Mouse (Mus musculus) limb, embryonic 13.5 days (tissue): Measurements from ENCODE around the gene P4ha2. TPM values are rescaled to one million over a fixed set of nuclear protein-coding genes. Genes with fewer than 3 reads are reported as not detected.

Source experiments
- ATAC-seq: fragments of 200-750 bp; cut with Nextera tagmentation; 2 replicates; pipeline ENCODE4 v1.8.0; 2017; ENCODE audit warnings: low read depth, moderate number of reproducible peaks, moderate TSS enrichment; ENCODE audit not compliant: low FRiP score
- H3K27ac ChIP-seq: fragments of 300-500 bp; sonication (generic); 2 replicates; pipeline ENCODE4 v1.5.1; 2015; ENCODE audit warnings: inconsistent platforms, mild to moderate bottlenecking, moderate library complexity
- H3K27me3 ChIP-seq: fragments of 300-500 bp; sonication (generic); 2 replicates; pipeline ENCODE4 v1.6.1; 2015; ENCODE audit warnings: mild to moderate bottlenecking, inconsistent platforms
- H3K36me3 ChIP-seq: fragments of 300-500 bp; sonication (generic); 2 replicates; pipeline ENCODE4 v1.6.1; 2015; ENCODE audit warnings: inconsistent platforms, mild to moderate bottlenecking, moderate library complexity
- H3K4me1 ChIP-seq: fragments of 300-500 bp; sonication (generic); 2 replicates; pipeline ENCODE4 v1.6.1; 2015; ENCODE audit warnings: inconsistent platforms
- H3K4me2 ChIP-seq: fragments of 300-500 bp; sonication (generic); replicated peaks from 2 replicates; pipeline ENCODE4 v1.6.1; 2015; ENCODE audit warnings: inconsistent platforms, mild to moderate bottlenecking, moderate library complexity
- H3K4me3 ChIP-seq: fragments of 300-500 bp; sonication (generic); 2 replicates; pipeline ENCODE4 v1.5.1; 2015; ENCODE audit warnings: moderate library complexity, mild to moderate bottlenecking, inconsistent platforms
- H3K9ac ChIP-seq: fragments of 300-500 bp; sonication (generic); 2 replicates; pipeline ENCODE4 v1.6.1; 2015; ENCODE audit warnings: mild to moderate bottlenecking, inconsistent platforms
- H3K9me3 ChIP-seq: fragments of 300-500 bp; sonication (generic); 2 replicates; pipeline ENCODE4 v1.6.1; 2016; ENCODE audit warnings: inconsistent platforms
- WGBS: fragments of 180-500 bp; shearing (Covaris S2); methylation state at CpG from one replicate; pipeline ENCODE4 v1.1.7; 2015; 5-methylcytosine and 5-hydroxymethylcytosine counted together
- polyA plus RNA-seq: library from polyadenylated mRNA; unstranded; fragments of >200 nt; fragmentation: Nextera tagmentation; extraction: Ambion mirVana; gene quantifications from 2 replicates; pipeline ENCODE4 v1.2.1, GENCODE M21; 2015

P4ha2 gene
- polyA plus RNA-seq, 1 experiment from 2014 or later: 84.9 TPM

- Histone ChIP-seq H3K4me3 (no peak overlapping the region), H3K27ac (no peak overlapping the region), H3K27me3 (no peaks in the 10 kb centered on the region), H3K4me2 (no peak overlapping the region), H3K36me3 (no peaks in the 10 kb centered on the region), H3K4me1 (no peaks in the 10 kb centered on the region), H3K9me3 (0 out of 2 replicates have a peak, but pooled peaks cover 4% of the 10 kb centered on the region), H3K9ac (no peak overlapping the region)
- no peak for ATAC-seq
- 87% methylated on average over 3 of the region's 3 CpGs for WGBS
Observed at GRCm38 (mm10) chr11:54149791-54150465, 50.0 kb downstream of the P4ha2 start.

- WGBS: 57% methylated on average over 7 of the region's 7 CpGs
- no peak for ATAC-seq
- no peaks in the 10 kb centered on the region for H3K27me3 ChIP-seq
- H3K9ac ChIP-seq: no peak overlapping the region
- 0 out of 2 replicates have a peak, but pooled peaks cover 4% of the 10 kb centered on the region for H3K9me3 ChIP-seq
- no peaks in the 10 kb centered on the region for H3K36me3 ChIP-seq
- no peak overlapping the region for H3K4me2 ChIP-seq
- no peak overlapping the region for H3K27ac ChIP-seq
- H3K4me1 ChIP-seq: no peaks in the 10 kb centered on the region
- no peak overlapping the region for H3K4me3 ChIP-seq
Observed at GRCm38 (mm10) chr11:54151141-54151540, 51.2 kb downstream of the P4ha2 start.

- Histone ChIP-seq H3K27me3 (no peaks in the 10 kb centered on the region), H3K4me1 (no peaks in the 10 kb centered on the region), H3K4me3 (no peak overlapping the region), H3K4me2 (no peak overlapping the region), H3K36me3 (no peaks in the 10 kb centered on the region), H3K9me3 (0 out of 2 replicates have a peak, but pooled peaks cover 4% of the 10 kb centered on the region), H3K9ac (no peak overlapping the region), H3K27ac (no peak overlapping the region)
- WGBS: 39% methylated on average over 3 of the region's 3 CpGs
- ATAC-seq: no peak
Observed at GRCm38 (mm10) chr11:54152957-54153356, 53.1 kb downstream of the P4ha2 start.

- WGBS: 88% methylated on average over 6 of the region's 6 CpGs
- no peak for ATAC-seq
Observed at GRCm38 (mm10) chr11:54155864-54156263, 56.0 kb downstream of the P4ha2 start.

GRCm38 (mm10) chr11:54156504-54156903, 56.6 kb downstream of the P4ha2 start:
- no peak overlapping the region for H3K9ac ChIP-seq
- H3K9me3 ChIP-seq: no peaks in the 10 kb centered on the region
- H3K36me3 ChIP-seq: no peaks in the 10 kb centered on the region
- H3K27ac ChIP-seq: no peak overlapping the region
- H3K4me1 ChIP-seq: no peaks in the 10 kb centered on the region
- H3K4me3 ChIP-seq: no peak overlapping the region
- no peaks in the 10 kb centered on the region for H3K27me3 ChIP-seq
- no peak overlapping the region for H3K4me2 ChIP-seq
- ATAC-seq: no peak

More at GRCm38 (mm10) chr11:54155864-54156263, 56.0 kb downstream of the P4ha2 start:
- no peak overlapping the region for H3K4me3 ChIP-seq
- no peaks in the 10 kb centered on the region for H3K27me3 ChIP-seq
- H3K9ac ChIP-seq: no peak overlapping the region
- no peak overlapping the region for H3K4me2 ChIP-seq
- no peak overlapping the region for H3K27ac ChIP-seq
- H3K4me1 ChIP-seq: no peaks in the 10 kb centered on the region
- H3K36me3 ChIP-seq: no peaks in the 10 kb centered on the region
- H3K9me3 ChIP-seq: no peaks in the 10 kb centered on the region

GRCm38 (mm10) chr11:54157586-54157985, 57.7 kb downstream of the P4ha2 start:
- Histone ChIP-seq H3K36me3 (no peaks in the 10 kb centered on the region), H3K9ac (no peak overlapping the region)
- 91% methylated on average over 8 of the region's 8 CpGs for WGBS

GRCm38 (mm10) chr11:54160435-54160834, 60.5 kb downstream of the P4ha2 start:
- no peak for ATAC-seq
- Histone ChIP-seq H3K4me1 (no peaks in the 10 kb centered on the region), H3K27me3 (no peaks in the 10 kb centered on the region), H3K27ac (no peak overlapping the region), H3K4me2 (no peak overlapping the region), H3K9me3 (no peaks in the 10 kb centered on the region), H3K9ac (no peak overlapping the region), H3K36me3 (no peaks in the 10 kb centered on the region), H3K4me3 (no peak overlapping the region)
- 79% methylated on average over 5 of the region's 5 CpGs for WGBS

More at GRCm38 (mm10) chr11:54157586-54157985, 57.7 kb downstream of the P4ha2 start:
- ATAC-seq: no peak
- Histone ChIP-seq H3K27me3 (no peaks in the 10 kb centered on the region), H3K4me3 (no peak overlapping the region), H3K4me2 (no peak overlapping the region), H3K4me1 (no peaks in the 10 kb centered on the region), H3K9me3 (no peaks in the 10 kb centered on the region), H3K27ac (no peak overlapping the region)

GRCm38 (mm10) chr11:54160920-54161319, 61.0 kb downstream of the P4ha2 start:
- ATAC-seq: no peak
- Histone ChIP-seq H3K4me1 (no peaks in the 10 kb centered on the region), H3K36me3 (no peaks in the 10 kb centered on the region), H3K9ac (no peak overlapping the region), H3K27ac (no peak overlapping the region), H3K9me3 (no peaks in the 10 kb centered on the region), H3K4me2 (no peak overlapping the region), H3K27me3 (no peaks in the 10 kb centered on the region), H3K4me3 (no peak overlapping the region)
- WGBS: 67% methylated on average over 2 of the region's 2 CpGs

GRCm38 (mm10) chr11:54161514-54161913, 61.6 kb downstream of the P4ha2 start:
- Histone ChIP-seq H3K4me3 (no peak overlapping the region), H3K36me3 (no peaks in the 10 kb centered on the region), H3K9me3 (no peaks in the 10 kb centered on the region), H3K4me1 (no peaks in the 10 kb centered on the region), H3K27ac (no peak overlapping the region), H3K27me3 (no peaks in the 10 kb centered on the region), H3K9ac (no peak overlapping the region), H3K4me2 (no peak overlapping the region)
- 77% methylated on average over 2 of the region's 2 CpGs for WGBS
- no peak for ATAC-seq

GRCm38 (mm10) chr11:54162968-54163367, 63.1 kb downstream of the P4ha2 start:
- H3K9ac ChIP-seq: no peak overlapping the region
- no peak overlapping the region for H3K4me3 ChIP-seq
- 15% methylated on average over 1 of the region's 1 CpGs for WGBS
- H3K4me1 ChIP-seq: no peaks in the 10 kb centered on the region
- H3K27ac ChIP-seq: no peak overlapping the region
- H3K9me3 ChIP-seq: no peaks in the 10 kb centered on the region
- no peaks in the 10 kb centered on the region for H3K27me3 ChIP-seq
- H3K36me3 ChIP-seq: no peaks in the 10 kb centered on the region
- H3K4me2 ChIP-seq: no peak overlapping the region
- ATAC-seq: no peak

- Histone ChIP-seq H3K9me3 (no peaks in the 10 kb centered on the region), H3K4me3 (no peak overlapping the region), H3K9ac (no peak overlapping the region), H3K36me3 (no peaks in the 10 kb centered on the region), H3K27me3 (no peaks in the 10 kb centered on the region), H3K4me1 (0 out of 2 replicates have a peak, but pooled peaks cover under 1% of the 10 kb centered on the region), H3K4me2 (no peak overlapping the region), H3K27ac (no peak overlapping the region)
- ATAC-seq: no peak
- WGBS: 43% methylated on average over 3 of the region's 3 CpGs
Observed at GRCm38 (mm10) chr11:54169432-54170295, 69.8 kb downstream of the P4ha2 start.

- H3K36me3 ChIP-seq: no peaks in the 10 kb centered on the region
- H3K9me3 ChIP-seq: no peaks in the 10 kb centered on the region
- WGBS: 70% methylated on average over 2 of the region's 2 CpGs
- H3K4me1 ChIP-seq: 0 out of 2 replicates have a peak, but pooled peaks cover 7% of the 10 kb centered on the region
- no peak overlapping the region for H3K9ac ChIP-seq
- no peak overlapping the region for H3K27ac ChIP-seq
- no peak overlapping the region for H3K4me3 ChIP-seq
- ATAC-seq: no peak
- no peaks in the 10 kb centered on the region for H3K27me3 ChIP-seq
- no peak overlapping the region for H3K4me2 ChIP-seq
Observed at GRCm38 (mm10) chr11:54171175-54171574, 71.3 kb downstream of the P4ha2 start.
